Mouse (Mus musculus): Measurements from ENCODE around the gene Grm3.
A peak's percentile ranks its signal among the peaks of the same experiment; 100 is the strongest.

Grm3 gene

DNA sequence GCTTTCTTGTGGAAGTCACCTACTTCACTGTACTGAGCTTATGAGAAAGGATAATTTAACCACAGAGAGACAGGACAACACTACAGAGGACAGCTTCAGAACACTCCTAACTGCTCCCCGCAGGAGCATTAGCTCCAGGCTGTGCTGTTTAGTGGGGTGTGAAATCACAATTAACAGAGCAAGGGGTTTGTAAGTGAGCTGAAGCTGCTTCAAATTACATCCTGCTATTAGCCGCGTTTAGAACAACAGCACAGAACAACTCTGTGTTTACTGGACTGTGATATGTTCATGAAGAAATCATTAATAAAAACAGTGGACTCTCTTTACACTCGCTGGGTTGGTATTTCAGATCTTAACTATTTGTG, 101.9 kb downstream of the Grm3 start:
- DNase-seq (ENCODE audit: low spot score): no peak

DNA sequence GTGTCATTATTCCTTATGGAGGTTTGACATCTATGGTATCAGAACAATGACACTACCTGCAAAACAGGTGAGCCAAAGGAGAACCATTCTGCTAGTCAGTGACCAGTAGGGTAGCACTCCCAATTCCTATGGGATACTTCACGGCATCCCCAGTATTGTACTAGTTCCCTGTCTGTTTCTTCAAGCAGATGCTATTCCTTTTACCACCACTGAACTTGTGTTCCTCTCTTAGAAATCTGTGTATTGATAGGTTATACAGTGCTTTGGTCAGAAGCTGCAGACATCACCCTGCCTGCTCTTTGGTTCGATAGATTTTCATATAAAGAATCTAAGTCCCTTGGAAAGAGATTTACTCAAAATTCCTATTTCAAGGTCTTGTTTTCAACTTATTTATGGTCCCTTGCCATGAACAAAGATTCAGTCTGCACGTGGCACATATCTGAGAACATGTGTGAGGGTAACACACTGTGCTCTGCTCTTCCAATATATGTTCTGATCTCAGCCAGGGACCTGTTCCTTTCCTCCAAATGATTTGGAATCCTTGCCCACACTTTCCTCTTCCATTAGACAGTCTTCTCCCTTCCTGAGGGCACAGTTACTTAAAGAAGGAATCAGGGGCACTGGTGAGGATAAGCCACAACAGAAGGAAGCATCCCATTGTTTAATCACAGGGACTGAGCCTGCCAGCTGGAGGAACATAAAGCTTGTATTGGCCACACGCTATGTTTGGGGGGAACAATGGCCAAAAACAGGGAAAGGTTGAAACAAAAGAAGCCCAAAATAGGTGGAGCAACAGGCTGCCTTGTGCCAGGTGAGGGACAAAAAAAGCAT, 102.5 kb downstream of the Grm3 start:
- no peak for DNase-seq (ENCODE audit: low spot score)

DNA sequence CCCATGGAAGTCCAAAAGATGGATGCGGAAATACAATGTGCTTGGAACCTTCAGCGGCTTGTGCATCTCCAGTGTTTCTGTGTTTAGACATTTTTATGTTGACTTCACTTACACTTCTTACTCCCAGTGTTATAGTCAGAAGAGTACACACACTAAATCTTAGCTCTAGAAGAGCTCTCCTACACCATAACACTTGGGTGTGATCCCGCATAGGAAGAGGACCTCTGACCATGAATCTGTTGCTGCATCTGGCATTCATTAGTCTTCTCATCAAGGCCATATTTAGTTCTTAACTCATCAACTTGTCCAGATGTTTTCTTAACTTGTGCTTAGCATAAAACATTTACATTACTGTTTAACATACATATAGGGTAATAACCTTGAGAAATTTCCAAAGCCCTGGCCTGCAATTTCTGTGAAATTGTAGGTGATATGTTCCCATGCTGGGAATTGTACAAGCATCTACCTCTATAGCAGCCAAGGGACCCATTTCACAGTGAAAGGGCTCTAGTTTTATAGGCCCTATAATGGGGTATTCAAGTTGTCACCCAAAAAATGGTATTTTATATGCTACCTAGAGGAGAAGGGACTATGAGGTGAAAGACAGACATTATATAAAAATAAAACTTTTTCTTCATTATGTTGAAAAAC, 103.4 kb downstream of the Grm3 start:
- DNase-seq (ENCODE audit: low spot score): no peak

DNA sequence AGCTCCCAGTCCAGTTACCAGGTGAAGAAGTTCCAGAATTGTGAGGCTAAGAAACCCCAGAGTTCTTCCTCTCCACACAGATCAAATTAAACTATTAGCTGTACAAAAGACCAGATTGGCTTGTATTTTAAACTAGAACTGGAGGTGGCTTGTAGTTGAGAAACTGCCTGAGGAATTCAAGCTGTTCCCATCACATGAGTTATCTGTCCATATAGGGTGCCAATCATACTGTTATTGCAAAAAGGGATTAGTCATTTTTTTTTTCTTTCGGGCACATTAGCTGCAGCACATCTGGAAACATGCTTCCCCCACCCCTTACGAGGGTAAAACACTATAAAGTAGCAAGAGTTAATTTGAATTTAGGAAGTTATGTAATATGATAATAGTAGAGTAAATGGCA, 145.9 kb downstream of the Grm3 start:
- DNase-seq (ENCODE audit: low spot score): no peak

DNA sequence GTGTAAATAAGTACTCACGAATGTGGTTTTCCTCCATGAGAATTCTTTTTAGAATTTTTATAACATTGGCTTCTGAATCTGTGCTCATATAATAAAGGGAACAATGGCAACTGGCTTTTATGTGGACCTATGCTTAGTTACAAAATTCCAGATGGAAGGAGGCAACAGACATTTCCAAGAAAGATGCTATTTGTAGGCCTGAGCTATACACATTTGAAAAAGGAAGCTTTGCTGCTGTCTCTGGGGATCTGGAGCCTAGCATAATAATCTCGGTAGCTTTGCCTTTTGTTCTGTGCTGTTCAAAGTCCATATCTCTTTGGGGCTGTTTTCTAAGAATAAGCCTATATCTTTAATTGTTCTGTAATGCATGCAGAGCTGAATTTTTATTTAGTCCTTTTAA, 146.4 kb downstream of the Grm3 start:
- no peak for DNase-seq (ENCODE audit: low spot score)

DNA sequence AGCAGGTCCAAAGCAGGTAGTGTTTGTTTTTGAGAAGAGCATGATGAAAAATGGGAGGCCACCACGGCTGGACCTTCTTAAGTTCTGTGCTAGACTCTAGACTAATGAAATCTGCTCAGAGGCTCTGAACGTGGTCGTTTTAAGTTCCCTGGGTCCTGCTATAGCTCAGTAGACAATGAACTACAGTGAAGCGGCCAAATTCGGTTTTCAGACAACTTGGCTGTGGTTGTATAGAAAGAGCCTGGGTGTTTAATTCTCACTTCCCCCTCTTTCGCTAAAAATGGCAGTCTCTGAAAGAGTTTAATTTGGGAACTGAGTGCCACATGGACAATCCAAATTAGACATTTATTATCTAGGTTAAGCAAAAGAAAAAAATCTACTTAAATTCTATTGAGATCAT, 154.0 kb downstream of the Grm3 start:
- no peak for DNase-seq (ENCODE audit: low spot score)

DNA sequence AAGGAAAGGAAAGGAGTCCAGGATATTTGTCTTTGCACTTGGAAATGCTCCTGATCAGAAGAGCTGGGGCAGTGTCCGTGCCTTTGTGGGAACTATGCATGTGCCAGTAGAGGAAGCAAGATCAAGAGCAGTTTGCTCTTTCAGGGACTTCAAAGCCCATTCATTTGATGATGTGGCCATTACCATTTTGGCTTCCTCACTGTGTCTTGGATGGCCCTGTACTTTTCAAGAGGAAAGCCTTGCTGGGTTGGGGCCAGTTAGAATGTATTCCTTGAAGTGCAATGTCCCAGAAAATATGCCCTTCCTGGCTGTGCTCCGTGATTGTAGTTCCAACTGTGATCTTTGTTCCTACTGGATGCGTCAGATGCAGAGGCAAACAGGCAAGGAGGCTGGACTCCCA, 167.3 kb downstream of the Grm3 start:
- DNase-seq (ENCODE audit: low spot score): no peak

DNA sequence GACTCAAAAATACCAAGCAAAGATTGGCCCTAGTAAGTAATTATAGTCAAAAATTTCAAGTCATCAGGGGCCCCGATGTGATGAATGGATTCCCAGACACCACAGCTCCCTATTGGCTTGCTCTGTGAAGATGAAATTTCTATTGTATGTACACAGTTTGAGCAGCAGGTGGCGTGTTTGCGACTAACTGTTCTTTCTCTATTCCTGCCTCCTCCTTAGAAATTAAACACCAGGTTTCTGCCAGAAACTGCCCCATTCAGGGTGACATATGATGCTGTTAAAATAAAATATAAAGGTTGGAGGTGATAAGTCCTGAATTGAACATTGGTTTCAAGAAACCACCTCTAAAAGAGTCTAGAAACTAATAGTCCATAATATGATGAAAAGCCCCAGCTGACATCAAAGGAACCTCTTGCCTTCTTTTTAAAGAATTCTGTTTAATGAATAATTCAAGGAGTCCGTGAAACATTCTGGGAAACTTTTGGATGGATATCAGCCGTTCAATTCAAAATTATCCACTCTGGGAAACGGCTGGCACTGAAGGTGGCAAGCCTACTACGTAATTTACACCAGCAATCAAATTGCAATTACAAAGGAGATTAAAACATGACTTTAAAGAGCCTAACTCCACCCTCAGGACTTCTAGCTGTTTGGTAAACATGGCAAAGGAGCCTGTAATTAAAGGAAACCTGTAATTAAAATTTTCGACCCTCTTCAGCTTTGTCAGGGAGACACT, 184.0 kb downstream of the Grm3 start:
- DNase-seq (ENCODE audit: low spot score): no peak

DNA sequence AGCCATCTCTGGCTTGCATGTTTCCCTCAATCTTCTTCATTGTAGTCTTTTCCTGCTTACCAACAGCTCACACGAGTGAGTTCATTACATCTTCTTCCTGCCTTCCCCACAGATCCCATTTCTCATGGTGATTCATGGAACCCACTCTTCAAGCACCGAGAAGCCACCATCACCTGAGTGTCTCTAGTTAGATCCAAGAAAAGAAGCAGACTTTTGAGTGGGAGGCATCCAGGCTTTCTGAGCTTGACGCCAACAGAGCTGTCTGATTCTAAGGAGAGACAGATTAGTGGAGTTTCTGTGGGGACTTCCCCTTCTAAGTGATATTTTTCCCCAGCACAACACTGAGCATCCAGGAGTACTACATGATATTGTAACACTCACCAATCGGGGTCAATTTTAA, 199.5 kb downstream of the Grm3 start:
- DNase-seq (ENCODE audit: low spot score): no peak

DNA sequence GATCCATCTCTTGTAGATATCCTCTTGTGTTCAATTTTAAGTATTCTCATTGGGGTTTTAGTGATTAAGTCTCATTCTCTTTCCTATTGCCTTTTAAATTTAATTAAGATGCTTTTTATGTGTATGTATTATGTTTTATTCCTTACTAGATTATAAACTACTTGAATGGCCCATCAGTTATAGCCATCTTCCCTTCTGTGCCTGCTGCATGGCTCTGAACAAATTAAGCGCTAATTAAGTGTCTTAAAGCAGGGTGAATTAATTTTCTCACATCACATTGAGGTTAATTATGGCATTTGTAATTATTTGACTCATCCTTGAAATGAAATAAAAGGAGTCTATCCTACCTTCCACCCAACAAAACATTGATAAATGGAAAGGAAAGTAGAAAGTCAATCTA, 213.9 kb downstream of the Grm3 start:
- DNase-seq (ENCODE audit: low spot score): no peak

DNA sequence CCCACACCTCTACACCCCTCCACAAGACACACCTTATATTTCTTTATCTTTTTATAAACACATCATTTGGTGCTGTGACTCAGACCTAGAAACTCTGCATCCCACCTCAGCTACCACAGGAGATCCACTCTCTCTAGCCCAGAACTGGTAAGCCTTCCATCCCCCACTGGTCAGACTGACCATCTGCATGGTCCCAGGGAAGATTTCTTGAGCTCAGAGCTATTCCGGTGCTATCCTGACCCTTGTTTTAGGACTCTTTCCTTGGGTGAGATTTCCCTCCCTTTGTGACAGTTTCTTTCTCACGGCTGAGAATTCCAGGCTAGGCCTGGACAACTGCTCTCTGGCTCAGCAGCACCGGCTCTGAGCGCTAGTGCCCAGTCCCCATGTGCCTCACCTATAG, 227.7 kb downstream of the Grm3 start:
- no peak for DNase-seq (ENCODE audit: low spot score)

DNA sequence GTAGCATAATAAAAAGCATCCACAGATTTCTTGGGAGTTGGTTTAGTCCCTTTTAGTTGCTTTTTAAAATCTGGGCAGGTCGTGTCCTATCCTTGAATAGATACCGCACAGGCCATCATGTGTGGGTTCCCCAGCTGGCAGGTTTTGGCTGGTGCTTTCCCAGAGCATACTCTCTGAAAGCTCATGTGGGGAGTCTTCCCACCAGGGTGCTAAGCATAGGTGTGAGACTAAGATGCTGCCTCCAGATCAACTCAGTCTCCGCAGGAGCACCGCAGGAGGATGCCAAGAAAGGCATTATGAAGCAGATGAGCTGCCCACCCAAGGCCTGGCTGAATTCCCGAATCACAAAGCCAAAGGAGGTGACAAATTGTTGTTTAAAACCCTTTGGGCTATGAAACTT, 229.5 kb downstream of the Grm3 start:
- DNase-seq (ENCODE audit: low spot score): no peak

DNA sequence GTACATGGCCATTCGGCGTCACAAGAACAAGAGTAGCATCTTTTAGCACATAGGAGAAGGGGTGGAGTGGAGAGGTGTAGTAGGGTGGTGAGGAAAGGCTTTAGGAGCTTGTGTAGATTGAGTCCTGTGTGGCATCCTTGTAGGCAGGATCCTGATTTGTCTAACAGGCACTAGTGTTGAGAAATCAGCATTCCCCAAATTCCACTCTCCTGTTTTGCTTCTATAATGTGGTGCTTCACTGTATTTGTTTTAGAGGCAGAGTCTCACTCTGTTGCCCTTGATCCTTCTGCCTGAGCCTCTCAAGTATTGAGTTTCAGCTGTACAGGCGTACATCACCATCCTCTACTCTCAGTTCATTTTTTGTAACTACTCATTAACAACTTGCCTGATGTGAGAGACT, 247.4 kb downstream of the Grm3 start:
- no peak for DNase-seq (ENCODE audit: low spot score)

DNA sequence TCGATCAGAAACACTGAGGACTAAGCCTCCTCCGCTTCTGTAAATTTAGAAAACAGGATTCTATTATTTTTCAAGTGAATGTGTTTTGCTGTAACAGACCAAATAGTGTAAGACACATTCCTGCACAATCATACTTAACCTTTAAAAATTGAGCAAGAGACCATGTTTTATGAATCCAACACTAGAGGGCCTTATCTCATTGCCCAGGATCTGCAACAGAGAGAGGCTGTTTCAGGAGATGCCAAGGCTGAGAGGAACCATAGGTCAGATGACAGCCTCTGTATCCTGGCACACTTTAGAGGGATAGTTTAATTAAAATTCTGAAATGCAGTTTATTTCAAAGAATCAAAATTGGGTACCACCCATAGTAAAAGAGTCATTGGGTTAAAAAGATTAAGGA, 271.7 kb downstream of the Grm3 start:
- DNase-seq (ENCODE audit: low spot score): no peak

DNA sequence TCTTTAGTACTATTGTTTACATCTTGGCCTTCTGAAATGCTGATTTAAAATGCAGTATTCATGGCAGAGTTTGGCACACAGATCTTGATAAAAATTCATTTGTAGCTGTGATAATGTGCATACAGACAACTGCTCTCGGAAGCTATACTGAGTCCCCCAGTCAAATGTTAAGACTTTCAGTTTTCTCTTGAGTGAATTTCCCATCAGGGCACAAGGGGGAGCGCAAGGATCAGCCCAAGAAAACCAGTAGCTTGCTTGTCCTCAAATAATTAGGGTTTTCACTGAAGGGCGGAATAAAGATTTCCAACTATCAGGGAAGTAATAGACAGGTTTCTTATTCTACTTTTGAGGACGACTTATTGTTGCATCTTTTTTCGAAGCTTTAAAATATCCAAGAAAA, 275.4 kb downstream of the Grm3 start:
- DNase-seq (ENCODE audit: low spot score): no peak

DNA sequence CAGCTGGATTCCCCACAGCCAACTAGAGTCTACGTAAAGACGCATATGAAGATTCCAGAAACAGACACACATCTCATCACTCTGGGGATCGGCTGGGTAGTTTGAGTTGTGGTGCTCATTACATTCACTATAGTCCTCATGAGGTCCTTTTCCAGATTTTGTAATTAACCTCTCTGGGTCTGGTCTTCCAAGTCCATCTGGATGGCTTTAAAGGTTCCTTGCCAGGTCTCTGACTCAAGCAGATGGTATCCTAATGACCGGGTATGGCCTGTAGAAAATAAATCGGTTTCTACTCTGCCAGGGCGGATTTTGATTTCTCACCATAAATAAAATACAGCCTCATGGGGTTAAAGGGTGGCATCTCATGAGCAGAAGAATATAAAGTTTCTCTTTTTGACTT, 276.0 kb downstream of the Grm3 start:
- peak; percentile 42 for DNase-seq (ENCODE audit: low spot score)

DNA sequence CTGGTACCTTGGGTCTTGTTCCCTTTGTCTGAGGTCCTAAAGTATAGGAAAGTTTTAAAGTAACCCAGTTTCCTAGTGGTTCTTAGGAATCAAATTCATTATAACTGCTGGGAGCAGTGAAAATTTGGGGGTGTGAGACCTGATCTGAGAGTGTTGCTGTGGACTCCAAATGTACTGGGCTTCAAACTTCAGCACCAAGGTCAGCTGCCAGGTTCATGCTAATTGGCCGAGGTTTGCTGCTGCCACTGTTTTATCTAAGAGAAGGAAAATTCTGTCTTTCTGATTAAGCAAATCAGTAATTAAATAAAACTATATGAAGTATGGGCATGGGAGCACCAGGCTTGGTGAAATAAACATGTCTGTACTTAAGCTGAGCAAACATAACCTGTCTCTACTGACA, 278.8 kb downstream of the Grm3 start:
- no peak for DNase-seq (ENCODE audit: low spot score)

Measured in MN1 (cell line).